8 mouse cellular contexts compared by ENCODE assay signal in genomic region chr17:23791079-23791357, GRCm38 (mm10). TPM values are rescaled to one million over a fixed set of nuclear protein-coding genes. Genes with fewer than 3 reads are reported as not detected.
DNase-seq lines count a peak whose midpoint lies in the region; ATAC-seq lines count a peak whose summit lies in the region.
"Had no signal": no experiment of that assay in that cellular context is flagged by ENCODE, and none has a peak within 500 bp of the region (broad histone marks: within the 10 kb centered on the region; RNA-seq: fewer than 3 reads in every experiment).

No protein-coding gene starts in this region.

- no peaks in the 10 kb centered on the region for H3K36me3 ChIP-seq in lung, embryonic 15.5 days
- no peaks in the 10 kb centered on the region for H3K36me3 ChIP-seq in limb, embryonic 11.5 days (ENCODE audit: control insufficient read depth, insufficient read depth, low read length)
- no peaks in the 10 kb centered on the region for H3K36me3 ChIP-seq in stomach, embryonic 14.5 days (ENCODE audit: control insufficient read depth, insufficient read depth, low read length)

- ATAC-seq in lung, embryonic 15.5 days (ENCODE audit: borderline replicate concordance, extremely low read depth, low FRiP score, low TSS enrichment): no peak
- ATAC-seq in erythroblast, adult 5-6 weeks (replicated peaks; ENCODE audit: low FRiP score, poor library complexity, severe bottlenecking): peak; percentile 19; the same call in 1 of the 2 replicates
- ATAC-seq in limb, embryonic 11.5 days (ENCODE audit: insufficient number of reproducible peaks, low FRiP score, low TSS enrichment, low read depth): no peak; the same call in 1 of the 2 replicates
- no peak for ATAC-seq in stomach, embryonic 14.5 days (ENCODE audit: insufficient number of reproducible peaks, insufficient read depth, low FRiP score, low read depth)

- H3K9ac ChIP-seq in lung, embryonic 15.5 days: no peak overlapping the region
- peak overlapping the region; percentile 86 for H3K9ac ChIP-seq in limb, embryonic 11.5 days (ENCODE audit: low read length)
- H3K9ac ChIP-seq in stomach, embryonic 14.5 days (replicated peaks; ENCODE audit: low read depth, low read length): peak overlapping the region; percentile 77; the same call in 1 of the 2 replicates

- 52% methylated on average over 2 of the region's 2 CpGs for WGBS in lung, embryonic 15.5 days
- WGBS in limb, embryonic 11.5 days: 50% methylated on average over 2 of the region's 2 CpGs
- WGBS in stomach, embryonic 14.5 days: 49% methylated on average over 2 of the region's 2 CpGs

- H3K27me3 ChIP-seq in lung, embryonic 15.5 days: no peaks in the 10 kb centered on the region
- H3K27me3 ChIP-seq in limb, embryonic 11.5 days (ENCODE audit: control insufficient read depth, insufficient read depth, low read length): no peaks in the 10 kb centered on the region
- no peaks in the 10 kb centered on the region for H3K27me3 ChIP-seq in stomach, embryonic 14.5 days (ENCODE audit: control insufficient read depth, insufficient read depth, low read length)

- H3K27ac ChIP-seq in lung, embryonic 15.5 days: peak overlapping the region; percentile 81; the same call in 1 of the 2 replicates
- H3K27ac ChIP-seq in limb, embryonic 11.5 days (replicated peaks; ENCODE audit: low read depth, low read length): peak overlapping the region; percentile 95
- peak overlapping the region; percentile 6; the same call in 1 of the 2 replicates for H3K27ac ChIP-seq in stomach, embryonic 14.5 days (ENCODE audit: low read length)

- H3K4me3 ChIP-seq in lung, embryonic 15.5 days: peak overlapping the region; percentile 48
- peak overlapping the region; percentile 37 for H3K4me3 ChIP-seq in limb, embryonic 11.5 days (ENCODE audit: low read depth, low read length)
- peak overlapping the region; percentile 45; the same call in 1 of the 2 replicates for H3K4me3 ChIP-seq in stomach, embryonic 14.5 days (ENCODE audit: low read depth, low read length)

- no peak for DNase-seq in lung, postnatal 10 days
- no peak for DNase-seq in limb, embryonic 11.5 days (ENCODE audit: low spot score)
- DNase-seq in layer of hippocampus, postnatal 10 days (ENCODE audit: low spot score in 2 of 2): no peak
- DNase-seq in left cerebral cortex, adult 9 months (ENCODE audit: low spot score in 2 of 2): no peak

- peaks cover 20% of the 10 kb centered on the region for H3K4me1 ChIP-seq in lung, embryonic 15.5 days
- 0 out of 2 replicates have a peak, but pooled peaks cover 5% of the 10 kb centered on the region for H3K4me1 ChIP-seq in limb, embryonic 11.5 days (ENCODE audit: control insufficient read depth, insufficient read depth, low read length)
- peaks cover 15% of the 10 kb centered on the region for H3K4me1 ChIP-seq in stomach, embryonic 14.5 days (ENCODE audit: control insufficient read depth, insufficient read depth, low read length)

- H3K9me3 ChIP-seq in lung, embryonic 15.5 days: no peaks in the 10 kb centered on the region
- no peaks in the 10 kb centered on the region for H3K9me3 ChIP-seq in limb, embryonic 11.5 days (ENCODE audit: control insufficient read depth, low read length)
- no peaks in the 10 kb centered on the region for H3K9me3 ChIP-seq in stomach, embryonic 14.5 days (ENCODE audit: control insufficient read depth, low read depth, low read length)

- H3K4me2 ChIP-seq in lung, embryonic 15.5 days: peak overlapping the region; percentile 81
- peak overlapping the region; percentile 65 for H3K4me2 ChIP-seq in limb, embryonic 11.5 days (ENCODE audit: low read depth, severe bottlenecking)
- peak overlapping the region; percentile 73 for H3K4me2 ChIP-seq in stomach, embryonic 14.5 days (replicated peaks; ENCODE audit: low read depth, low read length)

RNA-seq across cellular contexts. Expression of gene Srrm2, which starts 0.7 kb away (rescaled TPM):
- 416 and 431 TPM in 2 replicates for polyA plus RNA-seq in lung, embryonic 15.5 days (2015; fragmentation: Nextera tagmentation; extraction: Ambion mirVana)
- 188 and 291 TPM in 2 replicates for total RNA-seq in erythroblast, adult 5-6 weeks (2015; ENCODE audit: low replicate concordance)
- total RNA-seq in erythroblast, adult 5-6 weeks (2017; ENCODE audit: low replicate concordance): 169 and 183 TPM in 2 replicates
- polyA plus RNA-seq in limb, embryonic 11.5 days (2014; fragmentation: Nextera tagmentation; extraction: Ambion mirVana): 508 and 532 TPM in 2 replicates
- 513 and 521 TPM in 2 replicates for polyA plus RNA-seq in stomach, embryonic 14.5 days (2014; fragmentation: Nextera tagmentation; extraction: Ambion mirVana)
- 100 to 1,000 TPM; 516 to 611 TPM for total RNA-seq in layer of hippocampus, postnatal 10 days (2021)

RNA-seq across cellular contexts. Expression of gene Flywch2, which starts 5.1 kb away (rescaled TPM):
- 28.4 and 29.1 TPM in 2 replicates for polyA plus RNA-seq in lung, embryonic 15.5 days (2015; fragmentation: Nextera tagmentation; extraction: Ambion mirVana)
- not detected in 2 replicates for total RNA-seq in erythroblast, adult 5-6 weeks (2015; ENCODE audit: low replicate concordance)
- not detected in 2 replicates for total RNA-seq in erythroblast, adult 5-6 weeks (2017; ENCODE audit: low replicate concordance)
- polyA plus RNA-seq in limb, embryonic 11.5 days (2014; fragmentation: Nextera tagmentation; extraction: Ambion mirVana): 51.4 and 55.7 TPM in 2 replicates
- 29.0 and 31.0 TPM in 2 replicates for polyA plus RNA-seq in stomach, embryonic 14.5 days (2014; fragmentation: Nextera tagmentation; extraction: Ambion mirVana)
- total RNA-seq in layer of hippocampus, postnatal 10 days (2021): 10 to 100 TPM; 26.7 to 27.3 TPM
- total RNA-seq: neutrophil, adult 5-6 weeks had no signal

RNA-seq across cellular contexts. Expression of gene Flywch1, which starts 19.6 kb away (rescaled TPM):
- polyA plus RNA-seq in lung, embryonic 15.5 days (2015; fragmentation: Nextera tagmentation; extraction: Ambion mirVana): 70.5 TPM in 2 replicates
- total RNA-seq in erythroblast, adult 5-6 weeks (2015; ENCODE audit: low replicate concordance): 2.1 and 2.3 TPM in 2 replicates
- 3.8 and 4.7 TPM in 2 replicates for total RNA-seq in erythroblast, adult 5-6 weeks (2017; ENCODE audit: low replicate concordance)
- polyA plus RNA-seq in limb, embryonic 11.5 days (2014; fragmentation: Nextera tagmentation; extraction: Ambion mirVana): 125 and 129 TPM in 2 replicates
- 54.3 and 57.3 TPM in 2 replicates for polyA plus RNA-seq in stomach, embryonic 14.5 days (2014; fragmentation: Nextera tagmentation; extraction: Ambion mirVana)
- 100 to 1,000 TPM; 121 to 123 TPM for total RNA-seq in layer of hippocampus, postnatal 10 days (2021)

RNA-seq across cellular contexts. Expression of gene Elob, which starts 37.9 kb away (rescaled TPM):
- polyA plus RNA-seq in lung, embryonic 15.5 days (2015; fragmentation: Nextera tagmentation; extraction: Ambion mirVana): 927 and 1,006 TPM in 2 replicates
- total RNA-seq in erythroblast, adult 5-6 weeks (2015; ENCODE audit: low replicate concordance): 94.3 and 118 TPM in 2 replicates
- total RNA-seq in erythroblast, adult 5-6 weeks (2017; ENCODE audit: low replicate concordance): 33.2 and 50.0 TPM in 2 replicates
- 1,135 and 1,167 TPM in 2 replicates for polyA plus RNA-seq in limb, embryonic 11.5 days (2014; fragmentation: Nextera tagmentation; extraction: Ambion mirVana)
- polyA plus RNA-seq in stomach, embryonic 14.5 days (2014; fragmentation: Nextera tagmentation; extraction: Ambion mirVana): 1,042 and 1,209 TPM in 2 replicates
- total RNA-seq in layer of hippocampus, postnatal 10 days (2021): 100 to 1,000 TPM; 402 to 410 TPM

RNA-seq across cellular contexts. Expression of gene Prss33, which starts 44.8 kb away (rescaled TPM):
- polyA plus RNA-seq in lung, embryonic 15.5 days (2015; fragmentation: Nextera tagmentation; extraction: Ambion mirVana): 0.12 TPM in 1 of 2 replicates, not detected in the other
- total RNA-seq in erythroblast, adult 5-6 weeks (2015; ENCODE audit: low replicate concordance): not detected in 2 replicates
- total RNA-seq in erythroblast, adult 5-6 weeks (2017; ENCODE audit: low replicate concordance): not detected in 2 replicates
- not detected in 2 replicates for polyA plus RNA-seq in limb, embryonic 11.5 days (2014; fragmentation: Nextera tagmentation; extraction: Ambion mirVana)
- not detected in 2 replicates for polyA plus RNA-seq in stomach, embryonic 14.5 days (2014; fragmentation: Nextera tagmentation; extraction: Ambion mirVana)
- not detected for total RNA-seq in layer of hippocampus, postnatal 10 days (2021)
- total RNA-seq: neutrophil, adult 5-6 weeks had no signal

Comparison
In these comparisons a context has a peak if more than half of its experiments do, and no peak if none do; other contexts are left out.
1. H3K27ac ChIP-seq: peak in every context shown above with its lines; median percentile 95 in limb, embryonic 11.5 days; 81 in lung, embryonic 15.5 days; 6 in stomach, embryonic 14.5 days.